Mouse (Mus musculus): ENCODE results near the gene Cmtm5. TPM values are rescaled to one million over a fixed set of nuclear protein-coding genes. Genes with fewer than 3 reads are reported as not detected.

Gene Cmtm5
- 10 to 100 TPM; 62.4 to 83.2 (median 76.3) TPM for total RNA-seq (2022)

DNA sequence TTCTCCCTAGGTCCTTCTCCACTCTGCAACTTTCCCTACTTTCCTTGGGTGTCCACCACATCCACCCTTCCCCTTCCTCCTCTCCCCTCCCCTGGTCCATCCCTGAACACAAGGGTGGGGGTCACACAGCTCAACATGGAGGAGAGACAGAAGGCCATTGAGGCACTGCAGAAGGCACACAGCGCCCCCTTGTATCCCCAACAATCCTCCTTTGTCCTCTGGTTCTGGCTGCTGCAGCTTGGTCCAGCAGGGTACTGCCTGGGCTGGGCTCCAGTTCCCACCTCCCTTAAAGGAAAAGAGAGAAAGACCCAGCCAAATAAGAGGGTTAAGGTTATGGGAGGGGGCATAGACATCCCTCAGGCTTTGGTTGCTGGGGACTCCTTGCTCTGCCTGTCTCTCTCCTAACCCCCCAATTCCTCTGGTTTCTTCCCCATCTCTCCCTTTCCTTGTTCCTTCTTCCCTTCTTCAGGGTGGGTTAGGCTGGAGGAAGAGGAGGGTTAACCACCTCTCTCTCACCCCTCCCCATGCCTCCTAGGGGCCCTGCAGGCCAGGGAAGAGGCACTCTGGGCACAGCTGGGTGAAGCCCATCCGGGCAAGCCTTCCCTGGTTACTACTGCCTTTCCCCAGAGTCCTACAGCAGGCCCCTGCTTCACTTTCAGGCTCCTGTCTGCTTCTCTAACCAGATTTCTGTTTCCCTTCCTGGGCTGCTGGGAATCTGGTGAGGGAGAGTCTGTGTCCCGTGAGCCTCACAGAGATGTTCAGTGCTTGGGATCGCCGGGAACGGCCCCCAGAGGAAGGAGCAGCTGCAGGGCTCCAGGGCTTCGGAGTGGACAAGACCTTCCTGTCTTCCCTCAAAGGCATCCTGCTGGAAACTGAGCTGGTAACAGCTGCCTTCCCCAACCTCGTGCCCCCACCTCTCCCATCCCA, at the start of gene Cmtm5:
TSS of gene Cmtm5 (plus strand) at position 358 of the 927 bp plus-strand sequence.
- DNase-seq (ENCODE audit: low spot score in 2 of 2): peak; percentile 85 to 88

DNA sequence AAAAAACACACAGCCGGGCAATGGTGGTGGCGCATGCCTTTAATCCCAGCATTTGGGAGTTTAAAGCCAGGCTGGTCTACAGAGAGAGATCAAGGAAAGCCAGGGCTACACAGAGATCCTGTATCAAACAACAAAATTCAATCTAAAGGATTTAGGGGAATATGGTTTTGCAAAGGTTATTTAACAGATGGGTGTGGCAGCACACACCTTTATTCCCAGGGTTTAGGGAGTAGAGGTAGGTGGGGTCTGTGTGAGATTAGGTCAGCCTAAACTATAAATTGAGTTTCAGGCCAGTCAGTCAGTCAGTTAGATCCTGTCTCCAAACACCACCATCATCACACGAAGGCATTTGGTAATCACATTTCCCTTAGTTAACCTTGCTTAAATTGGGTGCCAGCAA, 43.9 kb upstream of the Cmtm5 start, which contains the start of gene Pabpn1:
TSS of gene Pabpn1 (plus strand) at position 301 of the 400 bp plus-strand sequence.
- DNase-seq (ENCODE audit: low spot score in 2 of 2): no peak

DNA sequence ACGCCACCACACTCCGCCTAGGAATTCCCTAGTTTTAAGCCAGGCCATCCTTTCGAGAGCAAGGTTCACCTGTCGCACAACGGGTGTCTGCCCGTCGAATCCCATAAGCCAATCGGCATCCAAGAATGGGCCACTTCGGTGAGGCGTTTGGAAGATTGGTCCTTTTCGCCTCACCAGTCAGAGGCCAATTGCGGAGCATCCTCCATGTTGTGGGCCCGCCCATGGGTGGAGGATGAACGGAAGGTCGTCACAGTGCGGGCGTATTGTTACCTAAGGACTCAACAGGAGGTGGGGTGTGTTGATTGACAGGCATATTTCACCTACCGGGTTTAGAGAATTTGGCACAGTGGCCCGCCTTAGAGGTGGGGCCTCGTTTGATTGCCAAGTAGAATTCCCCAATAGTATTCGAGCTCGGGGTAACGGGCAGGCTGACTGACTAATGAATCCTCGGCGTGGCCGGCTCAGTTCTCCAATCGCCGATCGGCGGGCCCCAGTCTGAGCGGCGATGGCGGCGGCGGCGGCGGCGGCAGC, 42.3 kb upstream of the Cmtm5 start:
- DNase-seq (ENCODE audit: low spot score in 2 of 2): peak; percentile 99 to 100

GRCm38 (mm10) chr14:54894296-54895151, 41.5 kb upstream of the Cmtm5 start:
- DNase-seq (ENCODE audit: low spot score in 2 of 2): no peak

DNA sequence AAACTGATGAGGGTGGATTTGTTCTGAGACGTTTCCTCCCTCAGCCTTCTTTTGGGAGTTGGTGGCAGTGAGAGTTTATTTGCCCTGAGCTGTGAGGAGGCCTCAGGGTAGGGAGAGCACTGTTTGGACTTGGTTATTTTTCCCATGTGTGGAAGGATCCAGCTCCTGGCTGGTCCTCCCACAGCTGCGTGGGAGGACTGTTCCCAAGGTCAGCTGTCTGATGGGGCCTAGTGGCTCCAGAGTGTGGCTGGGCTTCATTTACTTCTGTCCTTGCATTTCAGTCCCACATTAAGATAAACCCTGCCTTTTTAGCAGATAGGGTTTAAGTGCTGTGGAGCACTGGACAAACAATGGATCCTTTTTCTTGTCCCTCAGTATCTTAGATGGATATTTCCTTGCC, 38.6 kb upstream of the Cmtm5 start:
- no peak for DNase-seq (ENCODE audit: low spot score in 2 of 2)

DNA sequence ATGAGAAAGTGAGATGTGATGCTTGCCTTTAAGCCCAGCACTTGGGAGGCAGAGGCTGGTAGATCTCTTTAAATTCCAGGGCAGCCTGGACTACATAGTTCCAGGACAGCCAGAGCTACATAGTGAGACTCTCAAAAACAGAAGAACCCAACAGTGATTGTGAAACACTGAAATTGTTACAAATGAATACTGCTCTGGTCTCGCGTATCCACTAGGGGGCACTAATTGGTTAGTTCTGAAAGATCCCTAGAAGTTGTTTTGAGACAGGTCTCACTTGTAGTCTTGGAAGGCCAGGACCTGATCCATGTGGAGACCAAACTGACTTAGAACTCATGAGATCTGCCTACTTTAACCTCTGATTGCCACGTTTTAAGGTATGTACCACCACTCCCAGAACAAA, 35.7 kb upstream of the Cmtm5 start:
- DNase-seq (ENCODE audit: low spot score in 2 of 2): peak; percentile 62 to 80

GRCm38 (mm10) chr14:54903641-54904040, 32.4 kb upstream of the Cmtm5 start:
- DNase-seq (ENCODE audit: low spot score in 2 of 2): no peak

DNA sequence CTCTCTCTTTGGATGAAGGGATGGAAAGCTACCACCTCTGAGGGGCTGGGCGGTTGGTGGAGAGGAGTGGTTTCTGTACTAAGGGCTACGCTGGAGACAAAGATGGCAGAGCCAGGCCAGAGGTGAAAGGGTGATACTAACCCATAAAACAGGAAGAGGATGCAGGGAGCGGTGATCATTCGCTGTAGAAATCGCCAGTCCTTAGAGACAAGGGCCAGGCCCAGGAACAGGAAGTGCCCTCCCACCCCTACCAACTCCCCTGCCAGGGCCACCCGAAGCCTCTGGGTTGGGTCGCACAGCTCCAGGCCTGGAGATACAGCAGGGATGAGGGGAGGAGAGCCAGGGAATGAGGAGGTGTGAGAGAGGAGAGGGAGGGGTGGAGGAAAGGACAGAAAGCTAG, 27.4 kb upstream of the Cmtm5 start:
- DNase-seq (ENCODE audit: low spot score in 2 of 2): no peak

GRCm38 (mm10) chr14:54912109-54912850, 23.8 kb upstream of the Cmtm5 start:
- no peak for DNase-seq (ENCODE audit: low spot score in 2 of 2)

GRCm38 (mm10) chr14:54912886-54913285, 23.2 kb upstream of the Cmtm5 start, which contains the start of gene Slc22a17:
Gene Slc22a17 (minus strand): TSS chr14:54913132.
- DNase-seq (ENCODE audit: low spot score in 2 of 2): peak; percentile 76 to 84

- DNase-seq (ENCODE audit: low spot score in 2 of 2): no peak
Observed at GRCm38 (mm10) chr14:54913343-54913742, 22.7 kb upstream of the Cmtm5 start.

- DNase-seq (ENCODE audit: low spot score in 2 of 2): no peak
Observed at GRCm38 (mm10) chr14:54920076-54920685, 15.9 kb upstream of the Cmtm5 start.

- DNase-seq (ENCODE audit: low spot score in 2 of 2): no peak
Observed at GRCm38 (mm10) chr14:54924641-54925348, 11.3 kb upstream of the Cmtm5 start.

- DNase-seq (ENCODE audit: low spot score in 2 of 2): peak in 1 of 2 experiments; percentile 55
Observed at GRCm38 (mm10) chr14:54925349-54926342, 10.4 kb upstream of the Cmtm5 start, which contains the start of gene Efs. Gene Efs (minus strand): TSS chr14:54926126.

- DNase-seq (ENCODE audit: low spot score in 2 of 2): peak in 1 of 2 experiments; percentile 42
Observed at GRCm38 (mm10) chr14:54926401-54927158, 9.5 kb upstream of the Cmtm5 start.

DNA sequence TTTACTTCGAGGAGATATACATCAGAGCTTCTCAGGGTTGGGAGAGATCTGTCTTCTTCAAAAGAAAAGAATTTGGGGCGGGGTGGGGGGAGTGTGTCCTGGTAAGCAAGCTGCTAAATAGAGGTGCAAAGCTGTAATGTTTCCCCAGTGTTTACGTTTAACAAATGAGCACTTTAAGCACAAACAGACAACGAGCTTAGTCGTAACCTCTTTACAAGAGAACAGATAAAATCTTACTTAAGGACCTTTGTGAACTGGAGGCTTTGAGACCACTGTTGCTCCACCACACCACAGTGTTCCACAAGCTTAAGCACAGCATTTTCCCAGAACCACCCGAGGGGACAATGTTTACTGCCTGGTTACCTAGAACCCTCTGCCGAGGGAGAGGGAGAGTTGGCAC, 8.8 kb upstream of the Cmtm5 start:
- DNase-seq (ENCODE audit: low spot score in 2 of 2): no peak

DNA sequence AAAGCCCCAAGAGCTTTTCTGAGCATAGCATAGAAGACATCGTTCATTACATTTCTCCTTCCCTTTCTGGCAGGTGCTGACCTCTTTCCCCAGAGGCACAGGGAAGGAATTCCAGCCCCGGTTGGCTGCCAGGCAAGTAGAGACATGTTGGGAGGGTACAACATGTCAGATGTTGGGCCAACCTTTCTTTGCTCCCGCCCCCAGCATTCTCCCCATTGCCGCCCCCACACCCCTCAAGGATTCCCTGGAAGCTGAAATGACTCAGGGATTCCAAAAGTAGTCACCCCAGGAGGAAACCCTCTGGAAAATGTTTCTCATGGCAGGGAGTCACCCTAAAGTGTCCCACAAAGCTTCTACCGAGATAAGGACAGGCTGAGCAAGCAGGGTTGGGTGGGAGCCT, 6.3 kb upstream of the Cmtm5 start:
- no peak for DNase-seq (ENCODE audit: low spot score in 2 of 2)

GRCm38 (mm10) chr14:54930431-54930830, 5.6 kb upstream of the Cmtm5 start:
- no peak for DNase-seq (ENCODE audit: low spot score in 2 of 2)

All from layer of hippocampus, adult 8-10 months (tissue).